Mouse (Mus musculus): ENCODE measurements at regions not wholly inside any gene's neighbourhood (a gene's known extent, or its start where the extent isn't known, plus 50 kb on each side); places are given as distances from the start of the nearest gene placed in this dataset.

GRCm38 (mm10) chr17:63677996-63678657 is 178.3 kb upstream of the Fbxl17 start:
- ATAC-seq (replicated peaks; ENCODE audit: insufficient number of reproducible peaks, insufficient read depth, low FRiP score, low read depth) = peak; percentile 55; the same call in 1 of the 2 replicates
- Histone ChIP-seq H3K27me3 (no peaks in the 10 kb centered on the region), H3K4me3 (no peak overlapping the region), H3K4me2 (no peak overlapping the region), H3K9me3 (replicated peaks) (no peaks in the 10 kb centered on the region), H3K36me3 (no peaks in the 10 kb centered on the region), H3K4me1 (replicated peaks) (no peaks in the 10 kb centered on the region), H3K9ac (no peak overlapping the region), H3K27ac (peak overlapping the region; percentile 39)
- 40% methylated on average over 3 of the region's 3 CpGs for WGBS

DNA sequence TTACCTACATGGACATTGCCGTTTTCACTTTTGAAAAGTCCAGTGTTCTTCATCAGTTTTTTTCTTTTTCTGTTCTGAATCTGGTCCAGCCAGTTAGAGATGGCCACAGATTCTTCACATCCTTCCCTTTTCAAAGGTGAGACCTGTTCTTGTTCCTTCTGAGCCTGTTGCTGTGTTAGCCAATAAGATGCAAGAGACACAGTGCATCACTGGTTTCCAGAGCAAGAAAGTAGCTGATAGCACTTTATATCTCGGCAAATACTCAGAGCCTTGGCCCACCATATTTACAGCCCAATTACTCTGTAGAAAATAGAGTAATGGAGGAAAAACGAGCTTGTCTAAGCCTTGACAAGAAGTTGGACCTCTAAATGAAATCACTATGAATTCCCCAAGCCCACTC is 180.7 kb upstream of the Fbxl17 start:
- WGBS = 70% methylated on average over 3 of the region's 3 CpGs
- no peak overlapping the region for H3K4me2 ChIP-seq
- no peaks in the 10 kb centered on the region for H3K36me3 ChIP-seq
- H3K9ac ChIP-seq = no peak overlapping the region
- H3K4me3 ChIP-seq = no peak overlapping the region
- H3K27me3 ChIP-seq = no peaks in the 10 kb centered on the region
- no peak overlapping the region for H3K27ac ChIP-seq
- no peaks in the 10 kb centered on the region for H3K4me1 ChIP-seq (replicated peaks)
- H3K9me3 ChIP-seq (replicated peaks) = no peaks in the 10 kb centered on the region
- ATAC-seq (replicated peaks; ENCODE audit: insufficient number of reproducible peaks, insufficient read depth, low FRiP score, low read depth) = no peak

GRCm38 (mm10) chr17:63683345-63683744 is 179.5 kb upstream of the Fer start:
- Histone ChIP-seq H3K27ac (no peak overlapping the region), H3K36me3 (no peaks in the 10 kb centered on the region), H3K4me3 (no peak overlapping the region), H3K9ac (no peak overlapping the region), H3K4me2 (no peak overlapping the region), H3K27me3 (no peaks in the 10 kb centered on the region), H3K9me3 (replicated peaks) (no peaks in the 10 kb centered on the region), H3K4me1 (replicated peaks) (no peaks in the 10 kb centered on the region)
- ATAC-seq (replicated peaks; ENCODE audit: insufficient number of reproducible peaks, insufficient read depth, low FRiP score, low read depth) = no peak
- 72% methylated on average over 9 of the region's 9 CpGs for whole genome bisulfite sequencing

- Histone ChIP-seq H3K4me2 (no peak overlapping the region), H3K36me3 (no peaks in the 10 kb centered on the region), H3K4me1 (replicated peaks) (no peaks in the 10 kb centered on the region), H3K9me3 (replicated peaks) (no peaks in the 10 kb centered on the region), H3K27ac (no peak overlapping the region), H3K9ac (no peak overlapping the region), H3K4me3 (no peak overlapping the region), H3K27me3 (no peaks in the 10 kb centered on the region)
- no peak for ATAC-seq (replicated peaks; ENCODE audit: insufficient number of reproducible peaks, insufficient read depth, low FRiP score, low read depth)
- WGBS = 58% methylated on average over 3 of the region's 3 CpGs
These were observed 178.8 kb upstream of the Fer start for GRCm38 (mm10) chr17:63684026-63684425.

- no peaks in the 10 kb centered on the region for H3K36me3 ChIP-seq
- H3K27ac ChIP-seq = no peak overlapping the region
- 65% methylated on average over 4 of the region's 4 CpGs for WGBS
- H3K4me2 ChIP-seq = no peak overlapping the region
- H3K4me1 ChIP-seq (replicated peaks) = no peaks in the 10 kb centered on the region
- H3K27me3 ChIP-seq = no peaks in the 10 kb centered on the region
- no peaks in the 10 kb centered on the region for H3K9me3 ChIP-seq (replicated peaks)
- H3K4me3 ChIP-seq = no peak overlapping the region
- no peak for ATAC-seq (replicated peaks; ENCODE audit: insufficient number of reproducible peaks, insufficient read depth, low FRiP score, low read depth)
- no peak overlapping the region for H3K9ac ChIP-seq
These were observed 176.9 kb upstream of the Fer start for GRCm38 (mm10) chr17:63685956-63686355.

DNA sequence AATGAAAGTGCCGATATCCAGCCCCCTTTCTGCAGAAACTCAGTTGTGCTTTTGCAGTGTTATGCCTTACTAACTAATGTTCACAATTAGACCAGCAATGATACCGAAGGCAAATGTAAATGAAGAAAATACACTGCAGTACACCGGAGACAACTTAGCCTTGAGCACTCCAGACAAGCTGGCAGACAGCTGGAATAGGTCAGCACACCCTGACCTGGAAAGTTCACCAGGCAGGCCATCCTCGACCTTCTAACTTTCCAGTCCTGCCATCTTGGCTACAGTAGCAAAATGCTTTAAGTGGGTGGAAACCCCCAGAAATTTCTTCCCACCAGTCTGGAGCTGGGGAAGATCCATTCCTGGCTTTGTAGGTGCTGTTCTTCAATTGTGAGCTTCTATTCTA is 176.5 kb upstream of the Fer start:
- no peak overlapping the region for H3K4me2 ChIP-seq

DNA sequence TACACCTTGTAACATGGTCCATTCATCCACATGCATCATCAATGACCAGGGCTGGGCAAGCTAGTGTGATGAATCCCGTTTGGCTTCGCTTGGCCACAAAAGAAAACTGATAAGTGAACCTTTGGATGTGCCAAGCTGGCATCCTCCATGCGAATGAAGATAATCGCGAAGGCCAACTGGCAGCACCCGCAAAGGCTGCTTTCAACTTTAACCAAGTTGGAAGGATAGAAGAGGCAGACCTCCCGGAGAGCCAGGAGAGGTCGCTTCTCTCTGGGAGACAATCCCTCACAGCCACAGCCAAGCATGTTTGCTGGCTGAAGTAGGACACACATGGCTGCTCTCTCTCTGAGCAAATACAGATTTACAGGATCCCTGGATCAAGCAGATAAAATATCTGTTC is 173.6 kb upstream of the Fer start:
- Histone ChIP-seq H3K9me3 (replicated peaks) (no peaks in the 10 kb centered on the region), H3K4me2 (no peak overlapping the region), H3K4me1 (replicated peaks) (no peaks in the 10 kb centered on the region), H3K27me3 (no peaks in the 10 kb centered on the region), H3K9ac (no peak overlapping the region), H3K27ac (no peak overlapping the region), H3K36me3 (no peaks in the 10 kb centered on the region), H3K4me3 (no peak overlapping the region)
- ATAC-seq (replicated peaks; ENCODE audit: insufficient number of reproducible peaks, insufficient read depth, low FRiP score, low read depth) = no peak
- WGBS = 72% methylated on average over 8 of the region's 8 CpGs

More for the DNA sequence above, 176.5 kb upstream of the Fer start:
- no peaks in the 10 kb centered on the region for H3K27me3 ChIP-seq
- H3K4me3 ChIP-seq = no peak overlapping the region
- 82% methylated on average over 4 of the region's 4 CpGs for WGBS
- H3K36me3 ChIP-seq = no peaks in the 10 kb centered on the region
- H3K4me1 ChIP-seq (replicated peaks) = no peaks in the 10 kb centered on the region
- no peak for ATAC-seq (replicated peaks; ENCODE audit: insufficient number of reproducible peaks, insufficient read depth, low FRiP score, low read depth)
- no peak overlapping the region for H3K9ac ChIP-seq
- H3K9me3 ChIP-seq (replicated peaks) = no peaks in the 10 kb centered on the region
- no peak overlapping the region for H3K27ac ChIP-seq

DNA sequence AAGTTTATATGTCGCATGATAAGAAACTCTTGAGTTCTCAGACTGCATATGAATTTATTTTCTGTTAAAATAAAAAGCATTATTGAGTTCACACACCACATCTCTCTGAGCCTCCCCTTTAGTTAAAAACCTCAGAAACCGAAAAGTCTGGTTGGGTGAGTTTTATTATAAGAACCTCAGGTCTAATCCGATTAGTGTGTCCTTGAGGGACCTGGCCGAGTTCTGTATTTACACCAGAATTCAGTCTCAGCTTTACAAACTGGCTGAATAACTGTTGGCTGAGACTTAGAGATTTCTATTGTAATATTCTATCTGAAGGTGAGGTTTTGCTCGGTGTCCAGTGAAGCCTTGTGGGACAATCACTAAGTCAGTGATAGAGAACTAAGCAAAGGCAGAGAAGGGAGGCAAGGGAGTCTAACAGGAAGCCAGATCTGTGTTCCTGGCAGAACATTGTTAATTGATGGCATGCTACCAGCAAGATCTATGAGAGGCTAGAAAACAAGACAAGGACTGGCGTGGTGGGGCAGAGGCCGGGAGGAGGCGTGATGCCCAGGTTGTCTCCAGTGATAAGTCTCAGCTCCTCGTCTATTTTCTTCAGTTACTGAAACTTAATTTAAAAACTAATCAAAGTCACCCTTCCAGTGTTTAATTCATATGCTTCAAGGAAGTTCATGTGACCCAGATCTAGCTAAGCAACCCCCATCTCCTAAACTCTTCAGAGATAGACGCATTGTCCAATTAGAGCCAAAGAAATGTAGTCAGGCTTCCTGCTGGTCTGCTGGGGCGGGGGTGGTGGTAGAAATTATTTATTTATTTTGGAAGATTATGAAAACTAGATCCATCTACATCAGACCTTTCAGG is 171.8 kb upstream of the Fer start:
- H3K4me2 ChIP-seq = no peak overlapping the region
- 65% methylated on average over 11 of the region's 11 CpGs for WGBS
- H3K27ac ChIP-seq = no peak overlapping the region
- H3K36me3 ChIP-seq = no peaks in the 10 kb centered on the region
- H3K9ac ChIP-seq = no peak overlapping the region
- H3K9me3 ChIP-seq (replicated peaks) = no peaks in the 10 kb centered on the region
- no peaks in the 10 kb centered on the region for H3K4me1 ChIP-seq (replicated peaks)
- no peak overlapping the region for H3K4me3 ChIP-seq
- no peaks in the 10 kb centered on the region for H3K27me3 ChIP-seq
- ATAC-seq (replicated peaks; ENCODE audit: insufficient number of reproducible peaks, insufficient read depth, low FRiP score, low read depth) = no peak

DNA sequence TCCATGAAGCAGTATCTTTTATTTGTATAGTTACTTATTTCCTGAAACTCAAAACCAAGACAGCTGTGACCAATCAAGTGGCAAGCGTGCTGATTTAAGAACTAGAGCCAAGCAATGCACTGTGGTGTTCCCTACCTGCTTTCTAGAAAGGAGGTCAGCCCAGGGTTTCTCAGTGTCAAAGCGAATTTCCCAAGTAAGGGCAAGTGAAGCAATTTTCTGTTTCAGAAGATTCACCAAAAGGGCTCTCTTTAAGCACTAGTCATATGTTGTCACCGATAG is 171.2 kb upstream of the Fer start:
- Histone ChIP-seq H3K27ac (no peak overlapping the region), H3K9ac (no peak overlapping the region), H3K4me3 (no peak overlapping the region), H3K4me1 (replicated peaks) (no peaks in the 10 kb centered on the region), H3K4me2 (no peak overlapping the region), H3K36me3 (no peaks in the 10 kb centered on the region), H3K9me3 (replicated peaks) (no peaks in the 10 kb centered on the region), H3K27me3 (no peaks in the 10 kb centered on the region)
- 64% methylated on average over 3 of the region's 3 CpGs for WGBS
- ATAC-seq (replicated peaks; ENCODE audit: insufficient number of reproducible peaks, insufficient read depth, low FRiP score, low read depth) = no peak

DNA sequence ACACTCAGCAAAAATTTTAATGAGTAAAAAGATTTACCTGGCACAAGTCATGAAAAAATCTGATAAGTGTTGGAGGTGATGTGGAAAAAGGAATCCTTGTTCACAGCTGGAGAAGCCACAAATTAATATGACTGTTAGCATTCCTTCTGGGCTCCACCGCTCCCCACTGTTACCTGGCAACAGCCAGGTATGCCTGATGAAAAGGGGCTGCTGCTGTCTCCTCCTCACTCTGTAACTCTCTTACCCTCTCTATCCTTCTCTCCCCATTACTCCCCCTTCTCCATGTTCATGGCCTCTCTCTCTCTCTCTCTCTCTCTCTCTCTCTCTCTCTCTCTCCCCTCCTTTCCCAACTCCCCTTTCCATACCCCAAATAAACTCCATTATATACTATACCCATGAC is 169.6 kb upstream of the Fer start:
- Histone ChIP-seq H3K36me3 (no peaks in the 10 kb centered on the region), H3K4me2 (no peak overlapping the region), H3K4me1 (replicated peaks) (no peaks in the 10 kb centered on the region), H3K27ac (no peak overlapping the region), H3K4me3 (no peak overlapping the region), H3K9ac (no peak overlapping the region), H3K27me3 (no peaks in the 10 kb centered on the region), H3K9me3 (replicated peaks) (no peaks in the 10 kb centered on the region)
- WGBS = 80% methylated on average over 1 of the region's 1 CpGs
- ATAC-seq (replicated peaks; ENCODE audit: insufficient number of reproducible peaks, insufficient read depth, low FRiP score, low read depth) = no peak

- 66% methylated on average over 6 of the region's 6 CpGs for WGBS
- H3K4me3 ChIP-seq = no peak overlapping the region
- no peaks in the 10 kb centered on the region for H3K36me3 ChIP-seq
- H3K4me2 ChIP-seq = no peak overlapping the region
- ATAC-seq (replicated peaks; ENCODE audit: insufficient number of reproducible peaks, insufficient read depth, low FRiP score, low read depth) = no peak
- H3K4me1 ChIP-seq (replicated peaks) = no peaks in the 10 kb centered on the region
- no peak overlapping the region for H3K9ac ChIP-seq
- H3K9me3 ChIP-seq (replicated peaks) = no peaks in the 10 kb centered on the region
- H3K27me3 ChIP-seq = no peaks in the 10 kb centered on the region
- no peak overlapping the region for H3K27ac ChIP-seq
These were observed 163.3 kb upstream of the Fer start for GRCm38 (mm10) chr17:63699537-63699936.

GRCm38 (mm10) chr17:63704991-63705390 is 157.9 kb upstream of the Fer start:
- Histone ChIP-seq H3K4me2 (no peak overlapping the region), H3K9ac (no peak overlapping the region), H3K9me3 (replicated peaks) (no peaks in the 10 kb centered on the region), H3K27me3 (no peaks in the 10 kb centered on the region), H3K27ac (no peak overlapping the region), H3K4me3 (no peak overlapping the region), H3K4me1 (replicated peaks) (no peaks in the 10 kb centered on the region), H3K36me3 (no peaks in the 10 kb centered on the region)
- no peak for ATAC-seq (replicated peaks; ENCODE audit: insufficient number of reproducible peaks, insufficient read depth, low FRiP score, low read depth)
- 80% methylated on average over 3 of the region's 3 CpGs for WGBS

All from heart, embryonic 15.5 days (tissue).